Mouse (Mus musculus) lung, postnatal 4 days (tissue): ENCODE measurements around the gene Trpc4ap.

ENCODE experiments used
- DNase-seq, 2 experiments: peaks; one replicate each; pipeline ENCODE4 v3.0.0; 2021

Gene Trpc4ap

GRCm38 (mm10) chr2:155636881-155637280, 55.3 kb downstream of the Trpc4ap start:
- DNase-seq, result no peak

DNA sequence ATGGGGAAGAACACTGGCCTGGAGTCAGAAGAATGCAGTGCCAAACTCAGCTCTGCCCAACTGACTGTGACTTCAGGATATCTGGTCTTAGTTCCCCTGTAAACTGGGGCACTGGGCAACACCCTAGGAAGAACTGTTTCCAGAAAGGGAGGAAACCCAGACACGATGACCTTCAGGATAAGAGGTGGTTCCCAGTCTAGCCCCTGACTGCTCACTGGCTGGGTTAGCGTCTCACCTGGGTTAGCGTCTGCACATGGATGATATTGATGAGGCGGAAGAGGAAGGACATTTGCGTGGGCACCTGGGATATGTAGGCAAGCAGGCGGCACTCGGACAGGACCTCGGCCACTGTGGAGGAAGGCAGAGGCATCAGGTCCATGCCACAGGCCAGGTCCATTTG, 56.2 kb downstream of the Trpc4ap start:
- no peak for DNase-seq

DNA sequence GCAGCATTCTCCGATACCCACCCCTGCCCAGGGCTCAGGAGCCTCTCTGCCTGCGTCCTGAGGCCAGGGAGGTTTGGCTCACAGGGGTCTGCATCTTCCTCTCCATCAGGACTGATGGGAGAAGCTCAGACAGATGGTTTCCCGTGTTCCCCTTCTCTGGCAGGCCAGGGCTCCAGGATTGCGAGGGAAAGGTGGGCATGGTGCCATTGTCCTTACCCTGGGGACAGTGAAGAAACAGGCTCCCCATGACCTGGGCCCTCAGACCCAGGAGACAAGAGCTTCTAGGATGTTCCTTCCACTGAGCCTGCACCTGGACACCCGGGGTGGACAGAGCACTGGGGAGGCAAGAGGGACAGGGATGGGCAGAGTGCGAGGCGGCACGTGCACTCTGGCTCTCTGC, 57.6 kb downstream of the Trpc4ap start:
- DNase-seq, result no peak

DNA sequence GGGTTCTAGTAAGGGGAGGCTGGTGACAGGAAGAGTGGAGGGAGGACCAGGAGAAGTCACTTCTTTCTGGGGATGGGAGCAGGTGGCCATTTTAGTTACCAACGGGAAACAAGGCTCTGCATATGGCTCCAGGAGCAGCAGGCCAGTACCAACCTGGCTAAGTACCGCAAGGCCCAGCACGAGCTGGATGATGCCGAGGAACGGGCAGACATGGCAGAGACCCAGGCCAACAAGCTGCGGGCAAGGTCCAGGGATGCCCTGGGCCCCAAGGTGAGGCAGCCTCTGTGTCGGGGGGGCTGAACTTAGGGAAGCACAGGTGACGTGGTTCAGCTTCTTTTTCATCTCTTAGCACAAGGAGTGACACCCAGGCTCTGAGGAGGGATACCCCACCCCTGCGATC, 58.5 kb downstream of the Trpc4ap start:
- no peak for DNase-seq

DNA sequence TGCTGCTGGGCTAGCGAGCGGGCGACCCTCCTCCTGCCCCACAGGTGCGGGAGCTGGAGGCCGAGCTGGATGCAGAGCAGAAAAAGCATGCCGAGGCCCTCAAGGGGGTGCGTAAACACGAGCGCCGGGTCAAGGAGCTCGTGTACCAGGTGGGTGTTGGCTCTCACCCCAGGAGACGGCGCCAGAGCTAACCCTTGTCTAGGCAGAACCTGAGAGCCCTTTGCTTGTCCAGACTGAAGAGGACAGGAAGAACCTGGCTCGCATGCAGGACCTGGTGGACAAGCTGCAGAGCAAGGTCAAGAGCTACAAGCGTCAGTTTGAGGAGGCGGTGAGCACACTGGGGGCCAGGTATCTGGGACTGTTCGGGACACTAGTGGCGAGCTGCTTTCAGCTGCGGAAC, 59.1 kb downstream of the Trpc4ap start:
- DNase-seq, result peak; percentile 45 to 81

DNA sequence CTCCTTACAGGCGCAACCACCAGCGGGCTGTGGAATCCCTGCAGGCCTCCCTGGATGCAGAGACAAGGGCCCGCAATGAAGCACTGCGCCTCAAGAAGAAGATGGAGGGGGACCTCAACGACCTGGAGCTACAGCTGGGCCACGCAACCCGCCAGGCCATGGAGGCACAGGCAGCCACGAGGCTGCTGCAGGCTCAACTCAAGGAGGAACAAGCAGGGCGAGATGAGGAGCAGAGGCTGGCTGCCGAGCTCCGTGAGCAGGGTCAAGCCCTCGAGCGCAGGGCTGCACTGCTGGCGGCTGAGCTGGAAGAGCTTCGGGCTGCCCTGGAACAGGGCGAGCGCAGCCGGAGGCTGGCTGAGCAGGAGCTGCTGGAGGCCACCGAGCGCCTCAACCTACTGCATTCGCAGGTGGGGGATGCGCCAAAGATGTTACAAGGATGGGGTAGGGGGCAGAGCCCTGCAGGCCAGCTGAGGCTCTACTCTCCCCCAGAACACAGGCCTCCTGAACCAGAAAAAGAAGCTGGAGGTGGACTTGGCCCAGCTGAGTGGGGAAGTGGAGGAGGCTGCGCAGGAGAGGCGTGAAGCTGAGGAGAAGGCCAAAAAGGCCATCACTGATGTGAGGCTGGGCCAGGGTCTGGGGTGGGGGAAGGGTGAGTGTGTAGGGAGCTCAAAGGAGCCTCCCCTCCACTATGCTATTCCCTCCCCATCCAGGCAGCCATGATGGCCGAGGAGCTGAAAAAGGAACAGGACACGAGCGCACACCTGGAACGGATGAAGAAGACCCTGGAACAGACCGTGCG, 59.8 kb downstream of the Trpc4ap start:
- no peak for DNase-seq

DNA sequence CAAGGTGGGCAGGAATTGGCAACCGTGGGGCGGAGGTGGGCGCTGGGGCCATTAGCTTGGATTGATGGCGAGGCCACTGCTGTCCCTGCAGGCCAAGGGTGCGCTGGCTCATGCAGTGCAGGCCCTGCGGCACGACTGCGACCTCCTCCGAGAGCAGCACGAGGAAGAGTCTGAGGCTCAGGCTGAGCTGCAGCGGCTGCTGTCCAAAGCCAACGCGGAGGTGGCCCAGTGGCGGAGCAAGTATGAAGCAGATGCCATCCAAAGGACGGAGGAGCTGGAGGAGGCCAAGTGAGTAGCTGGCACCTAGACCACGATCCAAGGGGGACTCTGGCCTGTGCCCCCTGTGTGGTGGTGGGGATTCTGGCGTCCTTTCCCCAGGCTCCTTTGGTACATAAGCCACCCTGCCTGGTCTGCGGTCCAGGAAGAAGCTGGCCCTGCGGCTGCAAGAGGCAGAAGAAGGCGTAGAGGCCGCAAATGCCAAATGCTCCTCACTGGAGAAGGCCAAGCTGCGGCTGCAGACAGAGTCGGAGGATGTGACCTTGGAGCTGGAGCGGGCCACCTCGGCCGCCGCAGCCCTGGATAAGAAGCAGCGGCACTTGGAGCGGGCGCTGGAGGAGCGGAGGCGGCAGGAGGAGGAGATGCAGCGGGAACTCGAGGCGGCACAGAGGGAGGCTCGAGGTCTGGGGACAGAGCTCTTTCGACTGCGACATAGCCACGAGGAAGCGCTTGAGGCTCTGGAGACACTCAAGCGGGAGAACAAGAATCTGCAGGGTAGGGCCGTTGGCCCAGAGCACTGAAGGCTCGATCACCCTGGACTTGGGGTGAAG, 61.4 kb downstream of the Trpc4ap start:
- peak in 1 of 2 experiments; percentile 45 for DNase-seq

DNA sequence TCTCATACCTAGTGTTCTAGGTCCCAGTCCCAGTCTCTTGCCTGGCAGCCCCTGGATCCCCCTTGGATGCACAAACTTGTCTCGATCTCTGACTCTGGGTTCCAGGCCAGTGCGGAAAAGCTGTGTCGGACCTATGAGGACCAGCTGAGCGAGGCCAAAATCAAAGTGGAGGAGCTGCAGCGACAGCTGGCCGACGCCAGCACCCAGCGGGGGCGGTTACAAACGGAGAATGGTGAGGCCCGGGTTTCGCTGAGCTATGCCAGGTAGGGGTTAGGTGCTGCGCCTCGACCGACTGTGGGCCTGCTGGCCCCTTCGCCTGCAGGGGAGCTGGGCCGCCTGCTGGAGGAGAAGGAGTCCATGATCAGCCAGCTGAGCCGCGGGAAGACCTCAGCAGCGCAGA, 62.0 kb downstream of the Trpc4ap start:
- no peak for DNase-seq

DNA sequence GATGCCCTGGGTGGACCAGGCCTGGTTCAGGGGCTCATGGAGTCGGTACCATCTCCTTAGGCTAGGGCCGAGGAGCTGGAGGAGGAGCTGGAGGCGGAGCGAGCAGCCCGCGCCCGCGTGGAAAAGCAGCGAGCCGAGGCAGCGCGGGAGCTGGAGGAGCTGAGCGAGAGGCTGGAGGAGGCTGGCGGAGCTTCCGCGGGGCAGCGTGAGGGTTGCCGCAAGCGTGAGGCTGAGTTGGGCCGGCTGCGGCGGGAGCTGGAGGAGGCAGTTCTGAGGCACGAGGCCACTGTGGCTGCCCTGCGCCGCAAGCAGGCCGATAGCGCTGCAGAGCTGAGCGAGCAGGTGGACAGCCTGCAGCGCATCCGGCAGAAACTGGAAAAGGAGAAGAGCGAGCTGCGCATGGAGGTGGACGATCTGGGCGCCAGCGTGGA, 62.9 kb downstream of the Trpc4ap start:
- peak; percentile 43 to 57 for DNase-seq

- no peak for DNase-seq
Measured at GRCm38 (mm10) chr2:155628519-155628918, 63.7 kb downstream of the Trpc4ap start.

DNA sequence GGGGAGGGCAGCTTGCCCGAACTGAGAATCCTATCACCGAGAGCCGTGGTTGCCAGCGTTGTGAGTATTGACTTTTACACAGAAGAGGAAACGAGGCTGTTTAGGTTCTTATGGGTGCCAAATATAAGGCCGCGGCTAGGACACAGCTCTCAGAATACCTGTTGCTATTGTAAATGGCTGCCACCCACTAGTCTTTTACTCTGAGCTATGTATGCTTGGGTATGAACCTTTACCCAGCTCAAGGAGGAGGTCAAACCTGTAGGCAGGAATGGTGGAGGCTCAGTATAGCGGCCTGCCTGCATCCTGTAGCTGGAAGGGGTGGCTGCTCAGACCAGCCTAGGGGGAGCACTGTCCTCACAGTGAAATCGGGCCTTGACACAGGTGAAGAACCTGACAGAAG, 64.1 kb downstream of the Trpc4ap start:
- DNase-seq, result no peak

GRCm38 (mm10) chr2:155627030-155627738, 65.0 kb downstream of the Trpc4ap start:
- peak; percentile 75 to 80 for DNase-seq

DNA sequence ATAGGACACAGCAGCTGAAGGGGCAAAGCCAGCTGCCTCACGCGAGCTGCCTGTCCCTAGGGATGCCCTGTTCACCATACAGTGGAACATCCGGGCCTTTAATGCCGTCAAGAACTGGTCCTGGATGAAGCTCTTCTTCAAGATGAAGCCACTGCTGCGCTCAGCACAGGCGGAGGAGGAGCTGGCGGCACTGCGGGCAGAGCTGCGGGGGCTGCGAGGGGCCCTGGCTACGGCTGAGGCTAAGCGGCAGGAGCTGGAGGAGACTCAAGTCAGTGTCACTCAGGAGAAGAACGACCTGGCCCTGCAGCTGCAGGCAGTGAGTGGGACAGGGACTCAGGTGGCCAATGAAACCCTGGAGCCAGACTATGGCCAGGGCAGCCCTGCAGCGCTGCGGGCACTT, 65.9 kb downstream of the Trpc4ap start:
- DNase-seq, result no peak

GRCm38 (mm10) chr2:155624730-155625129, 67.5 kb downstream of the Trpc4ap start:
- DNase-seq, result peak in 1 of 2 experiments; percentile 43

DNA sequence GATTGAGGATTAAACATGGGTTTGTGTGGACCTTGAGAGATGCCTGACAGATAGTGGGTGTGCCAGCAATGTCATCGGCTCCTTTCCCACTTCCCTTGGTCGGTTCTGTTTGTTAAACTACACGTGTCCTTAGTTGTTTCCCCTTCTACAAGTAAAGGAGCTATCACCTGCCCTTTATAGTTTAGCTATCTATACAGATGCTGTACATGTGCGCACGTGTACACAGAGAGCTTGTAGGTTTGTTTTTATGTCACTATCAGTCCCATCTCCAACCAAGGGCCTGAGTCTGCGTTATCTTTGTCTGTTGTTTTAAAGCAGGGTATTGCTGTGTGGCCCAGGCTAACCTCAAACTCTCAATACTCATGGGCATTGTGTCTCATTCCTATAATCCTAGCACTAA, 68.2 kb downstream of the Trpc4ap start:
- no peak for DNase-seq

- DNase-seq, result no peak
Measured at GRCm38 (mm10) chr2:155622606-155623005, 69.6 kb downstream of the Trpc4ap start.

- DNase-seq, result peak; percentile 84 to 91
Measured at GRCm38 (mm10) chr2:155619817-155620216, 72.4 kb downstream of the Trpc4ap start.

- DNase-seq, result no peak
Measured at GRCm38 (mm10) chr2:155616971-155617370, 75.2 kb downstream of the Trpc4ap start.

DNA sequence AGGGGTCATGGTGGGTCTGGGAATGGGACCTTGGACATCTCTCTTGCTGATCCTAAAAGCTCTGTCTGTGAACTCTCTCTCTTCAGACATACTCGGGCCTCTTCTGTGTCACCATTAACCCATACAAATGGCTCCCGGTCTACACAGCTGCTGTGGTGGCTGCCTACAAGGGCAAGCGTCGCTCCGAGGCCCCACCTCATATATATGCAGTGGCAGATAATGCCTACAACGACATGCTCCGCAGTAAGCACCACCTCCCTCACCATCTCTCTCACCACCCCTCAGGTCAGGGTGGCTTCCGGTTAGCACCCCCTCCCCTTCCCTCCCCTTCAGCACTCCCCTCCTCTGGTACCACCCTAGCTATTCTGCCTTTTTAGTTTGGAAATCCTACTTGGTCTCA, 78.2 kb downstream of the Trpc4ap start:
- DNase-seq, result no peak

GRCm38 (mm10) chr2:155613326-155613755, 78.8 kb downstream of the Trpc4ap start:
- peak; percentile 74 to 80 for DNase-seq

DNA sequence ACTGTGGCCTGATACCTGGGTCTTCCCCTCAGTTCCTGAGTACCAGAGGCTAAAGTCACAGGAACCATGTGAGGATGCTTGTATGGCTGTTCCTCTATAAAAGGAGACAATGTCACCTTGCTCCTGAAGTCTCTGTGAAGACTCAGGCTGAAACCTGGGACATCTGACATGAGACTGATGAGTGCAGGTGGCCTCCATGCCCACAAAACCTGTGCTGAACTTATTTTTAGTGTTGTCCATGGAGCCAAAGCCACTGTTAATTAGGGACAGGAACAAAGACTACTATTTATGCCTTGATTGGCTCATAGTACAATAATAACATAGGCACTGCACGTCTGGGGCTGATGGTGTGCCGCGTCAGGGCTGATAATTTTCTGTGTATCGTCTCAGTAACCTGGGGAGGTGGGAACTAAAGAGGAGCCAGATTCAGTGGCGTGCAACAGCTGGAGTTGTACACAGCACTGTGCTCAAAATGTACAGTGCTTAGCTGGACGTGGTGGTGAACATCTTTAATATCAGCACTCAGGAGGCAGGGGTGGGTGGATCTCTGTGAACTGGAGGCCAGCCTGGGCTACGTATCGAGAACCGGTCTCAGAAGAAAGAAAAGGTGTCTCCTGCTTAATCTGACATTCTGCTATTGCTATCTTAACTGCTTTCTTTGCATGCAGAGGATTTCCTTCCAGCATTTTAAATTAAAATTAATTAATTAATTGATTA, 80.2 kb downstream of the Trpc4ap start:
- DNase-seq, result no peak

GRCm38 (mm10) chr2:155610978-155611377, 81.2 kb downstream of the Trpc4ap start, which contains the start of gene Myh7b:
Myh7b (plus strand) TSS chr2:155611212.
- DNase-seq, result no peak

- DNase-seq, result no peak
Measured at GRCm38 (mm10) chr2:155606360-155606759, 85.8 kb downstream of the Trpc4ap start.
